Mouse (Mus musculus) adrenal gland, adult 8-10 months (tissue): ENCODE results near the gene Cep350. TPM values are rescaled to one million over a fixed set of nuclear protein-coding genes. Genes with fewer than 3 reads are reported as not detected.

Source experiments
- DNase-seq: peaks from one replicate; pipeline ENCODE4 v3.0.0; 2022
- total RNA-seq, 4 experiments: library from RNA; stranded (reverse); gene quantifications; 2 replicates each; pipeline ENCODE4 v1.2.4; 2022

Cep350 gene
- total RNA-seq, 4 experiments from 2014 or later, result 29.9 to 44.4 (median 38.4) TPM

DNA sequence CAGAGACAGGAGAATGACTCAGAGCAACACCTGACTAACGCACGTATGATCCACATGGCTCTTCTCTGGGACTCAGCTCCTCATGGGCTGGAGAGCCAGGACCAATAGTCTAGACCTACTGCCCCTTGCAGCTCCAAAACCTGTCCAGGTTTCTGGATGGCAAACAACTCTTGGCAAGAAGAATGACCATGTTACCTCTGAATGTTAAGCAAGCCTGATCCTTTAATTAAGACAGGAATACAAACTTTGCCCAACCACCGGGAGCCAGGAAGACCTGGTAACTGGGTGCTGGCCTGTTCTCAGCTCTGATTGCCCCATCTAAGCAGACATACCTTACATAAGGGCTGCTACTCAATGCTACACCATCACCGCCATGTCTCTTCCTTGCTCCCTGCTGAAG lies 164.8 kb downstream of the Cep350 start:
- DNase-seq, result no peak

DNA sequence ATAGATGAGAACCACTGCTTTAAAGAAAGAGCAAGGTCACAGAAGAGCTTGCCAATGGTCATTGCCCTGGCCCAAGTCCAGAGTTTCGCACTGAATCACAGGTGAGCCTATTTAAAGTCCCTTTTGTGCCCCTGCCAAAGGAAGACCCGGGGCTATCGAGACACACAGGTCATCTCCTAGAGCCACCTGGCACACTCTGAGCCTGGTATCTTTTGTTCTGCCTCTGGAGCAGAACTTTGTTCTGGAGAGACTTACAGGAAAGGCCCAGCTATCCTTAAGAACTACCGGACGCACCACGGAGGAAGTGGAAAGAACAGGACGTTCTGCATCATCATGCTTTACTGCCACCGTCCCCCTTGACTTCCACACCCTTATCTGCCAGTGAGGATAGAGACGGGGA lies 167.4 kb downstream of the Cep350 start:
- peak; percentile 33 for DNase-seq

DNA sequence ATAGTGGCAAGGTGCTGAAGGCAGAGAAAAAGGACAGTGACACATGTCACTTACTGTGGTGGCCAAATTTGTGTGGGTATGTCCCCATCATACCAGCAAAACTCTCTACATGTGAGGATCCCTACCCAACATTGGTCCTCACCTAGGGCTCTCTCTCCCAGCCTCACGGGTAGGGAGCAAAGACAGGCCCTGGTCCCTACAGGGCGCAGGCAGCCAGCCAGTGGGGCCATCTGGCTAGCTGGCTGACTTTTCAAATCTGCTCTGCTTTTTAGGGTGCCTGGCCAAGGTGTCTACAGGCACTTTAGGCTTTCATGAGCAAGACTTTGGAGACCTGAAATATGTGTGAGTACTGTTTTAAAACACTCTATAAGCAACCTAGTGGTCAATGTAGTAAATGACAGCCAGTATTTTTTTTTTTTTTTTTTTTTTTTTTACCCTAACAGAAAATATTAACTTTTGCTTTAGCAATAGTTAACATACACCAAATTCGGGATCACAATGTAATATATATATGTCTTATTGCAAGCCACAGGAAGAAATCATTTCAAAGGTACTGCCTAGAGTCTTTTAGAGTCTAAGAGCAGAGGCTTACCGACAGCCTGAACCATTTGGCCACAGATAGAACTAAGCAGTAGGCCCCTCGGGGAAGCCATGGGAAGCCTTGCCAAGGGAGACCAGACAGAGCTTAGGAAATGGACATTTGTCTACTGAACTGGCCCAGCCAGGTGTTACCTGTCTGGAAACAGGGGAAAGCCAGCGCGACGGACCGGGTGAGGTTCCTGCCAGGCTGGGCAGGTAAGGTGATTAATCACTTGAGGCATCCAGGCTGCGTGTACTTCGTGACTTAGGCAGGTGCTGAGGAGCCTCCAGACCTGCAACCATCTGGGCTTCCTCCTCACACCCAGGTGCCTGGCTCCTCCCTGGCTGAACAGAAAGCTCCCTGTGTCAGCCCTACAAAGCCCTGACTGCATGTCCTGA lies 171.8 kb downstream of the Cep350 start:
- DNase-seq, result no peak

DNA sequence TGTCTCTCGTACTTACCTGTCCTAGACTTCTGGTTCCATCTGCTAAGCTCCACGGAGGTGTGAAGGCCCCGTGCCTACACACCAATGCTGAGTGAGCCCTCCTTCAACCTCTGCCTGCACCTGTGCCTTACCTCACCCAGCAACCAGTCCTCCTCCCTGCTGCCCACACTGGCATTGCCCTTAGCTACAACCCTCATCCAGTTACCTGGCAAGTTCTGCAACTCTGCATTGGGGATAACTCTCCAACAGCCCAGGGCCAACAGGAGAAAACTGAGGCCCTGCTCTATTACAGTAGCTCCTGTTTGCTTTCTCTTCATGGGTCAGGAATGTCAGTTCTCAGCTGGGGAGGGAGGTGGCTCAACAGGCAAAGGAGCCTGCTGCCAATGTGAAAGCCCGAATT lies 175.1 kb downstream of the Cep350 start:
- DNase-seq, result no peak

DNA sequence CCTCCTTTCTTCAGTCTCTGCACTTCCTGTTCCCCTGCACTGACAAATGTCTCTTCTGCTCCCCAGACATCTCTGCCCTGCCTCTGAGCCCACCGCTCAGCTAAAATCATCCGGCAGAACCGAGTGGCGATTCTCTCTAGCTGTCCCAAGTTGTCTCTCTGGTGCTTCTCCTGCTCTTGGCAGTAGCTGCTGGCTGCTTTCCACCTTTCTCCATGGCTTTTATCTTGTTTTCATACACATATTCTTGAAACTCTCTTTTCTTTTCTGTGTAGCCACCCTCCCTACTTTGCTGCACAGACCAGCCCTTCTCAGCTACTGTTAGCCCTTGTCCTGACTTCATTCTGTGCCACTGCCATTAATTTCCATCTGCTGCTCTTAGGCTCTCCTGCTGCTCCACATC lies 175.6 kb downstream of the Cep350 start:
- DNase-seq, result no peak

DNA sequence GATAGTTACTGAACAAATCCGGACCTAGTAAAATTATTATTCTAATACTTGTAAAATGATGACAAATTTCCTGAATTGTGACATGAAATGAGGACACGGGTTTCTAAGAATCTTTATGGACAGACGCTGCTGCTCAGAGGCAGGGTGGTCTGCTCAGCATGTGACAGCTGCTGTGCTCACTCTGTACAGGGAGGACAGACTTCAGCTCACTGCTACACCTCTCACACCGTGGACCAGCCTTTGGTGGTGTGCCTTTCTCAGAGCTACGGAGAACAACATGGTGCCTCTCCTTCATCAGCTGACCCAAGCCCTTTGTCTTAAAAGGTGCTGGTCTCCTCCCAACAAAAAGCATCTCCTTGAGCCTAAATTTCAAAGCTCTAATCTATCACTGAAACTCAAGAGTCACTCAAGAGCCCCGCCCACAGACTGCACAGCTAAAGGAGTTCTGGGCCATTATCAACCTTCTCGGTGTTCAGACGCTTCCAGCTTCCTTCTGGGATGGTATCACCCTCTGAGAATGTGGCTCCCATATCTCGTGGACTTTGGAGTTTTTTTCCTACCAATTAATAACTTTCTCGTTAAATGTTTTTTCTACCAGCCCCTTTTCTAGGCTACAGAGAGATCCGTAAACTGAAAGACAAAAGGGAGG lies 176.2 kb downstream of the Cep350 start:
- no peak for DNase-seq

DNA sequence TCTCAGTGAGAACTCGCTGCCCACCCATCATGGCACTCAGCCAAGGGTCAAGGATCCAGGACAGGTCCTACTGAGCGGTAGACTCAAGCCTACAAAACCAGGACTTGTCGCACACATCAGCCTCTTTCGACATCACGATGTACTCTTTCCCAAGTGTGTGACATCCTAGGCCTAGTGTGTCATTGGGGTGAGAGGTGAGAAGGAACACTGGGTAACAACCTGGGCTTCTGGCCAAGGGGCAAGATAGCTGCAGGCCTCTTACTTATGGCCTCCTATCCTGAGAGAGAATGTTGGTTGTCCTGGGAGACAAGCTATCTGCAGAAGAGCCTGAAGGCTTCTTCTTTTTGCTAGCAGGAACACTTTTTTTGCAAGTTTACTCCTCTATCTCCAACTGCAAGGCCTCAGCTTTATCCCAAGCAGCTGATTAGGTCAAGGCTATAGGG lies 177.2 kb downstream of the Cep350 start:
- DNase-seq, result peak; percentile 75

Other genes starting within 250 kb of the Cep350 start
- under 1 TPM in 2 of 4 experiments, not detected in 2; 0.03 to 0.12 TPM for gene Lhx4, start 221.6 kb downstream of the Cep350 start, total RNA-seq
- gene Qsox1, start 160.4 kb downstream of the Cep350 start, total RNA-seq, result 10 to 100 TPM; 55.9 to 95.0 (median 70.2) TPM
- 100 to 1,000 TPM; 116 to 149 (median 129) TPM for gene Tor1aip2, start 62.1 kb upstream of the Cep350 start, total RNA-seq
- 100 to 1,000 TPM in 3 of 4 experiments, 10 to 100 TPM in 1; 100.0 to 113 (median 106) TPM for gene Tor1aip1, start 63.2 kb upstream of the Cep350 start, total RNA-seq
- 10 to 100 TPM; 10.8 to 21.6 (median 13.5) TPM for gene Fam163a, start 231.8 kb upstream of the Cep350 start, total RNA-seq